Comparison of ENCODE assay signal across 9 mouse cellular contexts in the genomic region with DNA sequence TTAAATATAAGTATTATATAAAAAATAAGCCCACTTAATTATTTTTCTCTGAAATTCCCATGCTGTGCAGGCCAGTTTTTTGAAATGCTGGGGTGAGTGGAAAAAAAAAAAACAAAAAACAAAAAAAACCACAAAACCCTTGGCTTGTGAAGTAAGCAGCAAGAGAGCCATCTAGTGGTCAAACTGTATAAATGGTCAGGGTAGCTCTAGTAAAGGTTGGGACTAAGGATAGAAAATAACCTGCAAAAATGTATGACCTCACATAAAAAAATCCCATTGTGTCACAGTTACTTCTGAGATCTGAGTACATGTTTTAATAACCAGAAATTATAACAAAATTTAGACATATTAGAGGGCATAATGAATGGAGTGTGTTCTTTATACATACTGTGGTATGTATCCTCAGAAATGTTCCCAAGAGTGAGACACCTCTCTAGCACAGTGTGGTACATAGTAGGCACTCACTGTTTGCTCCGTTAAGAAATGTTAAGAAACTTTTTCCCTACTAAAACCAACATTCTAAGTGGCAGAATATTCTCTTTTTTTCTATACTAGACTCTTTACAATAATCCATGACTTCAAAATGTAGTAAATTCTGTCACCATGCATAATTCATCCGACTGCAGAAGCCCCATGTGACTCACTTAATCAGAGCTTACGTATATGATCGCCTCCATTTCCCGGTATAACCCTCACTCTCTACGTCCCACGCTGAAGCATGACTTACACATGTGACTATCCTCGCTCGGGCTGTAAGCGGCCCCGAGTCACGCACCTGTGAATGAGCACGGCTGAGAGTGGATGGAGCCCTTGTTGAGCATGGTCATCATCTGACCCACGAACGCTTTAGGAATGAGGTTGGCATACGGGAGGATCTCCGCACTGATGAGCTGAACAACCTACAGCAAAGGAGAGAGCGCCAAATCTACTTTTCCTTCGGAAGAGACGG.
A peak's percentile ranks its signal among the peaks of the same experiment; 100 is the strongest.
DNase-seq lines count a peak whose midpoint lies in the region; ATAC-seq and TF ChIP-seq lines count a peak whose summit lies in the region.
"Had no signal": no experiment of that assay in that cellular context is flagged by ENCODE, and none has a peak within 500 bp of the region (broad histone marks: within the 10 kb centered on the region; RNA-seq: fewer than 3 reads in every experiment).

No protein-coding gene starts in this region.

- H3K4me3 ChIP-seq in left cerebral cortex, adult 2 months = no peak overlapping the region
- H3K4me3 ChIP-seq in hindbrain, embryonic 14.5 days (replicated peaks; ENCODE audit: low read length) = no peak overlapping the region
- H3K4me3 ChIP-seq in midbrain, postnatal 0 days (ENCODE audit: low read depth, low read length) = no peak overlapping the region
- H3K4me3 ChIP-seq: embryonic facial prominence, embryonic 12.5 days had no signal

- intact Hi-C loops in left cerebral cortex, adult 2 months (cut with DNase I) = loop anchor here (1.0 to 2.0 kb wide), 2 partner anchors 201 to 453 kb away; no protein-coding TSS in a partner anchor

- no peaks in the 10 kb centered on the region for H3K4me1 ChIP-seq in hindbrain, embryonic 14.5 days (replicated peaks; ENCODE audit: control insufficient read depth, insufficient read depth, low read length)
- no peaks in the 10 kb centered on the region for H3K4me1 ChIP-seq in midbrain, postnatal 0 days (ENCODE audit: insufficient read depth, low read length)

- H3K36me3 ChIP-seq in hindbrain, embryonic 14.5 days (replicated peaks; ENCODE audit: control insufficient read depth, insufficient read depth) = peaks cover 76% of the 10 kb centered on the region
- peaks cover 22% of the 10 kb centered on the region for H3K36me3 ChIP-seq in midbrain, postnatal 0 days (ENCODE audit: insufficient read depth, low read length)

- peak; percentile 73 for ATAC-seq in activated CD4-positive, CD25-positive, alpha-beta regulatory T cell, adult 4 months
- no peak for ATAC-seq in hindbrain, embryonic 14.5 days (ENCODE audit: low FRiP score)
- ATAC-seq in midbrain, postnatal 0 days (ENCODE audit: low FRiP score) = no peak

- H3K27me3 ChIP-seq in hindbrain, embryonic 14.5 days (ENCODE audit: control insufficient read depth, insufficient read depth, low read length) = no peaks in the 10 kb centered on the region
- no peaks in the 10 kb centered on the region for H3K27me3 ChIP-seq in midbrain, postnatal 0 days (ENCODE audit: insufficient read depth, low read length)
- H3K27me3 ChIP-seq: embryonic facial prominence, embryonic 12.5 days had no signal

- TF ChIP-seq CTCF in left cerebral cortex, adult 2 months (IDR thresholded peaks at IDR 0.05) = peak; percentile 87
- peak; percentile 88 for TF ChIP-seq CTCF in midbrain, postnatal 0 days (IDR thresholded peaks at IDR 0.05)

- H3K4me2 ChIP-seq in hindbrain, embryonic 14.5 days (replicated peaks) = no peak overlapping the region
- no peak overlapping the region for H3K4me2 ChIP-seq in midbrain, postnatal 0 days (ENCODE audit: low read depth, low read length, poor library complexity, severe bottlenecking)
- H3K4me2 ChIP-seq: embryonic facial prominence, embryonic 12.5 days had no signal

- no peak overlapping the region for H3K27ac ChIP-seq in left cerebral cortex, adult 2 months
- no peak overlapping the region for H3K27ac ChIP-seq in hindbrain, embryonic 14.5 days
- H3K27ac ChIP-seq in midbrain, postnatal 0 days (ENCODE audit: low read depth, low read length) = no peak overlapping the region

- no peak for DNase-seq in left cerebral cortex, adult 2 months (ENCODE audit: extremely low spot score in 1 of 2, low spot score in 2 of 2)
- no peak for DNase-seq in left cerebral cortex, adult 11 months (ENCODE audit: low spot score)
- DNase-seq in hindbrain, embryonic 14.5 days (ENCODE audit: low spot score) = peak; percentile 87
- DNase-seq in midbrain, postnatal 0 days (ENCODE audit: low spot score) = peak; percentile 82
- DNase-seq in spleen, adult 12 weeks (ENCODE audit: low spot score) = no peak
- no peak for DNase-seq in gastrocnemius, postnatal 10 days
- no peak for DNase-seq in urinary bladder, adult 2 months (ENCODE audit: low spot score)

- H3K9ac ChIP-seq in hindbrain, embryonic 14.5 days = no peak overlapping the region
- no peak overlapping the region for H3K9ac ChIP-seq in midbrain, postnatal 0 days (replicated peaks; ENCODE audit: low read length, poor library complexity, severe bottlenecking)
- H3K9ac ChIP-seq: embryonic facial prominence, embryonic 12.5 days had no signal

- 90% methylated on average over 20 of the region's 20 CpGs for WGBS in hindbrain, embryonic 14.5 days
- WGBS in midbrain, postnatal 0 days = 88% methylated on average over 20 of the region's 20 CpGs

- no peaks in the 10 kb centered on the region for H3K9me3 ChIP-seq in hindbrain, embryonic 14.5 days (ENCODE audit: control insufficient read depth, low read length)
- H3K9me3 ChIP-seq in midbrain, postnatal 0 days (ENCODE audit: low read length) = no peaks in the 10 kb centered on the region
- H3K9me3 ChIP-seq: embryonic facial prominence, embryonic 12.5 days had no signal

Comparison
In these comparisons a context has a peak if more than half of its experiments do, and no peak if none do; other contexts are left out.
1. DNase-seq: peak in hindbrain, embryonic 14.5 days (single experiment) and midbrain, postnatal 0 days (single experiment); none in left cerebral cortex, adult 2 months (0 of 2), left cerebral cortex, adult 11 months (single experiment), spleen, adult 12 weeks (single experiment), gastrocnemius, postnatal 10 days (single experiment) and urinary bladder, adult 2 months (single experiment).